Mouse (Mus musculus) naive thymus-derived CD4-positive, alpha-beta T cell, adult 2 months (primary cell): Measurements from ENCODE around the gene Xirp1.

Experiments used
- DNase-seq: peaks from one replicate; pipeline ENCODE4 v3.0.0-alpha.2; 2011; ENCODE audit warnings: low read depth

The Xirp1 gene

DNA sequence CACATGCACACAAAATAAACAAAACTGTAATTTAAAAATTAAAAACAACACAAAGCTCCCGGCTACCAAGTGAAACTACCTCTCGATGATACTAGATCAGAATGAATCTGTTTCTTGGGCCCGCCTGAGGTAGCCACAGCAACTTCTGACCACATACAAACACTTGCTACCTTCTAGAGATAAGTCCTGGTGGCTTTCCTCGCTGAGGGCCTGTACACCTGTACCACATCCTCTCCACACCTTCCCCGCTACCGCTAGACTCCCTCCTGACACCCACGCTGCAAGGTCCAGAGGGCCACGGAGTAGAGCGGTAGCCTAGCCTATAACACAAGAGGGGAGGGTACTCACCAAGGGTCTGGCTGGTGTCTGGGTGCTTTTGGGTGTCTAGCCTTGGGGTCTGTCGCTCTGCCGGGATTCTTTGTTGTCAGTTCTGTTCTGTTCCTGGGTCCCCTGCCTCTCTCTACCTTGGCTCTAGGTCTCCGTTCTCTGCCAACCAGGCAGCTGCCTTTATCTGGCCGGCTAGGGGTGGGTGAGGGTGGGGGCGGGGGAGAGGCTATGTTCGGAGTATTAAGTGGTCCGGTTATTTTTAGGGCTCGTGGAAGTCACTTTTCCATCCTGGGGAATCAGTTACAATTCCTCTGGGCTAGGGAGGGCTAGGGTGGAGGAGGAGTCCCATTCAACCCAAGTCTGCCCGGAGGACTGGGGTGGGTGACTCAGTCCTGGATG, at the start of gene Xirp1:
TSS of gene Xirp1 (minus strand) at position 513 of the 726 bp plus-strand sequence.
- no peak for DNase-seq

DNA sequence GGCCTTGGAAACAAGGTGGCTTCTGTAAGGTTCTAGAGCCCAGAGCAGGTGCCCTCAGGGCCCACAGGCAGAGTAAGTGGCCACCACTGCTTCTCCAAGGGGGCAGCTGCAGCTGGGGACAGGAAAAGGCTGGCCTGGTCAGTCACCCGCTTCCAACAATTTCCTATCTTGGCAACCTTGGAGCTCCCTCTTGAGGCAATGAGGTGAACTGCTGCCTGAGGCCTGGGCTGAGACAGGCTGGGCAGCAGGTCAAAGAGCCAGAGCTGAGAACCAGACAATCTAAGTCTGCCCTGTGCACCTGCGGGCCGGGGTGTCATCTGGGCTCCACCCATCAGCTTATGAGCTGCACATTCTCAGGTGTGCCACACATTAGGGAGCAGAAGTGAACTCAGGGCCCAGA, 49.8 kb upstream of the Xirp1 start:
- peak; percentile 79 for DNase-seq

DNA sequence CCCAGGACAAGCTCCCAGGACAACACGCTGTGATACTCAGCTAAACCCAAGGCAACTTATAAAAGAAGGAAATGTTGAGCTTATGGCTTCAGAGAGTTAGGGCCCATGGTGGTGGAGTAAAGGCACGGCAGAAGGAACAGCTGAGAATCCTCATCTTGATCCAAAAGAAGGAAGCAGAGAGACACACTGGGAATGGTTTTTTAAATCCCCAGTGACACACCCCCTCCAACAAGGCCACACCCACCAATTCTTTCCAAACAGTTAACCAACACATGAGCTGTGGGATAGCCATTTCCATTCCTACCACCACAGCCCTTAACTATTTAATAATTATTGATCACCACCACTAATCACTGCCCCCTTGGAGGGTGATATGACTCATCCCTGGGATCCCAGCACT, 47.9 kb upstream of the Xirp1 start:
- no peak for DNase-seq

DNA sequence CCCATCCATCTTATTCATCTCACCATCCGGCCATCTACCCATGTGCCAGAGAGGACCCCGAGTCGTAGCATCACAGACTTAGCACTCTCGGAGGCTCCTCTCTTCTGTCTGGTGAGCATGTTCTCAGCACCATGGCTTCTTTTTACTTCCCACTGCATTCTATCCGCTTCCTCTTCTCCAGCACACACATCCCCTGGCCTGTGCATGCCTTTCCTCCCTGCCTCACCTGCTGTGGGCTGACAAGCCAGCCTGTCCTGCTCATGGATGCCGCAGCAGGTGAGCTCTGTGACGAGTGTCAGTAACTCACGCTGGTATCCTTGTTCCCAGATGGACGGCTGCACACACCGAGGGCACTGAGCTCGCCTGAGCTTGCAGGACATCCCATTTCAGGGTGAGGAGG, 46.4 kb upstream of the Xirp1 start, which contains the start of gene Cx3cr1:
TSS of gene Cx3cr1 (minus strand) at position 101 of the 400 bp plus-strand sequence.
- no peak for DNase-seq

DNA sequence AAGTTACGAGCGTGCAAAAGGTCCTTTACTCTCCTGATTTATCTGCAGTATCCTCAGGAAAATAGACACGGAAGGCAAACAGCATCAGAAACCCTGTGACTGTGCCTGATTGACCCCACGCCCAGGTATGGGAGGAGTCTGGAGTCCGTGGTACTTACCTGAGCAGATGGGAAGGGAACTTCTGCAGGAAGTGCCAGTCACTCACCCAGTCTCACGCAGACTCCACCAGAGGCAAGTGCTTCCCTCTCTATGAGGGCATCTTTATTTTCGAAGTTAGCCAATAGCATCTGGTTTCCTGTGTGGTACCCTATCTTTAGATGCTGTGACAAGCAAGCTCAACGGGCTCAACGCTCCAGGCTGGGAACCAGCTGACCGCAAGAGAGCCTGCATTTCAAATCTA, 44.6 kb upstream of the Xirp1 start:
- DNase-seq = no peak

DNA sequence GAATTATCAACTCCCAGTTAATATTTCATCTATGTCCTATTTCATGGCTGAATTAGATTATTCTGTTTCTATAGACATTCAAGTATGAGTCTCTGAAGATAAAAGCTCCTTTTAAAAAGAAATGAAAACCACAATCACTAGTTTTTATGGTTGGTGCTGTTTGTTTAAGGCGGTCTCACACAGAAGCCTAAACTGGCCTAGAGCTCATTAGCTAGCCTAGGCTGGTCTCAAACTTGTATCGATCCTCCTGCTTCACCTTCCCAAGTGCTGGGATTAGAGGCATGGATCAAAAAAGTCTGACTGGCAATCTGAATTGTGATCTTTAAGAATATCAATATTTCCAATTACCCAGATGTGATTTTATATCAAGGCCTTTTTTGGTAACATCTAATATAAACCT, 44.2 kb upstream of the Xirp1 start:
- DNase-seq = no peak

DNA sequence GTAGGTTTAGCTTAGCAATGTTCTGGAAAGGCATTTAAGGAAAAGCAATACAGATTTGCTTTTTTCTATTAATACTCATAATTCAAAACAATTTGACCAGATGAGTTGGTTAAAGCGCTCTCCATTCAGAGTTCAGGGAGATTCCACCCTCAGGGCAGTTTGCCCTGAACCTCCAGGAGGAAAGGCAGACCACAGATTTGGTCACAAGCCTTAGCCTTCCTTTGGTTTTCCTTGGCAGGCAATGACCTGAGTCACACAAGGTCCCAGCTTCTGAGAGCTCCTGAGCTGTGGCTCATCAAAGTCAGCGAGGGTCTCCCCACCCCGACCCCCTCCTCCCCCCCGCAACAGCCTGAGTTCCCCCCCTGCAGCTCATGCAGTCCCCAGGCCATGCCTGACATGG, 40.9 kb upstream of the Xirp1 start:
- no peak for DNase-seq

DNA sequence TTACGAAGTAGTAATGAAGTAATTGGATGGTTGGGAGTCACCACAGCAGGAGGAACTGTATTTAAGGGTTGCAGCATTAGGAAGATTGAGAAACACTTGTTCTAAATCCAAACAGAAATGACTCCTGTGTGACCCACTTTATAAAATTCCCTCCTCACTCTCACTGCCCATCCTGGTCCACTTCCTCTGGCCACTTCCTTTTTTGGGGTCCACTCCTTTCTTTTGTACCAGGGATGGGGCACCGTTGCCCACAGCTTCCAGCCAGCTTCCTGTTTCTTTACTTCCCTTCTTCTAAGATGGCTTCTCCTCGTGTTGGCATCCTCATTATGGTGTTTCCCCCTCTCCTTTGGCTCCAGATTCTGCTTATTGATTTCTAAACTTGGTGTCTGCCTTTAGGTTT, 35.3 kb upstream of the Xirp1 start:
- DNase-seq = no peak

DNA sequence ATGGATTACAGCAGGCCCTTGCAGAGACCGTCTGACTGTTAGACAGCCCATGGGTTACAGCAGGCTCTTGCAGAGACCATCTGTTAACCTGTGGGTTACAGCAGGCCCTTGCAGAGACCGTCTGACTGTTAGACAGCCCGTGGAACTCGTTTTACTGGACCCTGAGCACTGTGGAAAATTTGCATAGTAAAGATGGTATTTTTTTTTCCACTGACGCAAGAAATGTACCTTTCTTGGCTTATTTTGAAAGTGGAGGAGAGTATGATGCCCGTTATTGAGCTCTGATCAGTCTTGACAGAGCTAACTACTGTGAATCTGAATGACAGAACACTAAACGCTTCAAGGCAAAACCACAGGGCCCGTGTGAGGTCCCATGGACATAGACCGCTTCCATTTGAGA, 32.8 kb upstream of the Xirp1 start:
- DNase-seq = peak; percentile 51

DNA sequence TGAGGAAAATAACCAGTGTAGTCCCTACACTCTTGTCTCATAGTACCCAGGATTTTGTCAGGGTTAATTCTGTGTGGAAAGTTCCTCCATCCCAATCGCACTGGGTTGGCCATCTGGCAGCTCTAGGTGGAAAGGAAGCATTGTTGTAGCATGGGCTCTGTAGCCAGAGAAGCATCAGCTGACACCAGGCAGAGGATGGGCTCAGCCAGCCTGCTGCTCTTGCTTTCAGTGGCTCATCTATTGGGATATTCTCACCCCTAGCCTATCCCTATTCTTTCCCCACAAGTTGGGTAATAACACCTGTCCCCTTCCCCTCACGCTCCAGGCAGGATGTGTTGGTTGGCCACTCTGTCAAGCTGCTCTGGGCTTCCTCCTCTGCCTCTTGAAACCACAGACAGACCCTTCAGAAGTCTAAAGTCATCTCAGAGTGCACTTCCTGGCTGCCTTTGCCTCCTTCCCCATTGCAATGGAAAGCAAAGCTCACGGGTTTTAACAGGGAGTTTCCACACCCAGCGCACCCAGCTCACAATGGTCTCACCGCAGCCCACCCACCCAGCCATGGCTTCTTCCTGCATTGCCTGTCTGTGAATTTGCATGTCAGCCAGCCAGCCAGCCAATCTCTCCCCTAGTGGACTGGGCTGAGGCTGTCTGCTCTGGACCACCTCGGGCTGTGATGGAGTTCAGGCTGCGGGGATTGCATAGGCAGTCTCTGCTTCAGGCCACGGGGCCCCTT, 31.3 kb upstream of the Xirp1 start:
- DNase-seq = peak; percentile 88

DNA sequence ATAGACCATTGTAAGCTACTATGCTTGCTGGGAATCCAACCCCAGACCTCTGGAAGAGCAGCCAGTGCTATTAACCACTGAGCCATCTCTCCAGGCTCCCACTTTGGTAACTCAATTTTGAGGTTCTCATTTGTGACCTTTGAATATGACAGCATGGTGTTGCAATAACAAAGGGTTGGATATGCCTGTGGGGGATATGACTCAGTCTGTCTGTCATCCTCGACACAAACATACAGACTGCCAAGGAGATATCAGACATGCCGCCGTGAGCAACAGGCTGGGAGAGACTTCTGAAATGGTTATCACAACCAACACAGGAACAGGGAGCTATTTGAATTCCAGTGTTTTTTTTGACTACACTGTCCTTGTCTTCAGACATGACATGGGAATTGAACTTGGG, 26.0 kb upstream of the Xirp1 start:
- DNase-seq = no peak

DNA sequence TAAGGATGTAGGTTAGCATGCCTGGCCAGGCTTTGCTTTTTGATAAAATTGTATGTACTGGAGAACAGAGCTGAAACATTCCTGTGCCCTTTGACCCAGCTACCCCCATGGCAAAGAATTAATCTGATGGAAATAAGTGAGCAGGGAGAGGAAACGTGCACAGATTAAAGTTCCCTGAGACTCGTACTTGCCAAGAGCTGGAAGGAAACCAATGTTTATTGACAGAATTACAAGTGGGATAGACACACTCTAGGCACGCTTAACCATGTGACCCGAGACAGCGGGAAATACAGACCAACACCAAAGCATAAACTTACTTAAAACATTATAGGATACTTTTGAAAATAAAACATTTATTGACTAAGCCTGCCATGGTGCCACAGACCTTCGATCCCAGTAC, 25.1 kb upstream of the Xirp1 start:
- no peak for DNase-seq

DNA sequence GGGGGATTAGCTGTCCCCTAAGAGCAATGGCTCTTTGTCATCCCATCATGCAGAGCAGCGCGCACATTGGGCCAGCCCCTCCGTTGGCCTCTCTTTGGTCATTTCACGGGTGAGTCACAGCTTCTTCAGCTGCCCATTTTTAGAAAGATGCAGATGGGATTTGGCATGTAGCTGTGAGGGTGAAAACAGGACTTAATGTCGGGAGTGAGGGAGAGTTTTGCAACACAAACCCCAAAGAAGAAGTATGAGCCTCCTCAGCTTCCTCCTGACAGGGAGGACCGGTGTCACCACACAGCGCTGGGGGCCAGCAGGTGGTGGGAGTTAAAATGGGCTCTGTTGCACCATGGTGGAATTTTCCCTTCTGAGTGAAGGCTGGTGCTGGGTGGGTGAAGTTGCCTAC, 19.7 kb upstream of the Xirp1 start:
- DNase-seq = no peak

DNA sequence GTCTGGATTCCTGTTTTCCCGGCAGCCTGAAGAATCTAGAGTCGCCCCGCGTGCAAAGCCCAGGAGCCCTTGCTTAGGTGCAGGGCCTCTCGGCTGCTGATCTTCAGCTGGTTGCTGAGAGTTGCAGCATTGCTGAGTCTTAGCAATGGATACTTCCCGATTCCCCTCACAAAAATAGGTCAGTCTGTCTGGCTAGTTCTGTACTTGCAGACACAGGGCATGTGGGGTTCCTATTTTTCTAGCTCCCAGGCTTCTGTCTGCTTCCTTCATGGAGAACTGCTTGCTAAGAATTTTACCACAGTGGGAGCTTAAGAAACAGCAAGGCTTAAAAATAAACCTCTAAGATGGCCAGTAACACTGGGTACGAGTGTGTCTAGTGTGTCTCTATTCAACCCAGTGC, 14.0 kb upstream of the Xirp1 start:
- DNase-seq = no peak

DNA sequence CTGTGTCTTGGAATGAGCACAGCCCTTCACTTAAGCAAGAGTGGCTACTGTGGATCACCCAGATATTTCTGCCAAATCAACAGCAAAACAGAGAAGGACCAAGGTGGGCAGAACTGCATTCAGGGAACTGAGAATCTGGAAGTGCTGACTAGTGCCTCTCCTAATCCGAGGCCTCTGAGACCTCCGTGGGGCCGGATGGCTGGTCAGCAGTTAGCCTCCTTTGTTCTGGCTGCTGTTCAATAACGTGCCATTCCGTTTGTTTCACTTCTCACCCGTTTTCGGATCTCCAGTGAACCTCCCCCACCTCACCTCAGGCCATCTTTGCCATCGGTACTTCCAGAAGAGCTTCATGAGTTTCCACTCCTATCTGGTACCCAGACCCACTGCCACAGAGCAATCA, 11.0 kb upstream of the Xirp1 start:
- no peak for DNase-seq

DNA sequence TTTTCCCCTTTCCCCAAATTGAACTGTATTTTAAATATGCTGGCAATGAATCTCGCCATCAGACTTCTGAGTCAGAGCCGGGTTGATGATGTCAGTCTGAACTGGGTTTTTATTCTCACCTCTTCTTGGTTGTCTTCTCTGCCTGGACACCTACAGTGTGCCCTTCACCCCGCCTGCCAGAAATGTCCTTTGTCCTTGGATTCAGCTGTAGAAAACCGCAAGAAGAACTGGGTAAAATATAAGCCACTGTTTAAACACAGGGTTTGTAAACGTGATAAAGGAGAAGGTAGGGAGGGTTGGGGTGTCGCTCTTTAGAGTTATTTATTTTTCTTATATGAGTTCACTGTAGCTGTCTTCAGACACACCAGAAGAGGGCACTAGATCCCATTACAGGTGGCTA, 9.3 kb upstream of the Xirp1 start:
- DNase-seq = no peak

DNA sequence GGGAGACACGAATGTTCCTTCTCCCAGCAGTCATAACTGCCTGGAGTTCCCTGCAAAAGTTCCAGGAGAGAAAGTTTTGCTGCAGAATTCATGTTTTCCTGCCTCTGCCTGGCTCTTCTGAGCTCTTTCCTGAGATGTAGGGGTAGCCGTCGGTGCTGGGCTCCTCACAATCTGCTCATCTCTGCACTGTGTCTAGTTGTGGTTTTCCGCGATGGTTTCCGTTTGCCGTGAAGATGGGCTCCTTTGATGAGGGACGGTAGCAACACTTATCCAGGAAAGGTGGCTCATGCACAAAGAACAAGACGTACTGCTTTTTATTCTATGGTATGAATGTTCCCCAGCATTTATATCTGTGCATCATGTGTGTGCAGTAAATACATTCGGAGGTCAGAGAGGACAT, 7.0 kb upstream of the Xirp1 start:
- DNase-seq = peak; percentile 85

DNA sequence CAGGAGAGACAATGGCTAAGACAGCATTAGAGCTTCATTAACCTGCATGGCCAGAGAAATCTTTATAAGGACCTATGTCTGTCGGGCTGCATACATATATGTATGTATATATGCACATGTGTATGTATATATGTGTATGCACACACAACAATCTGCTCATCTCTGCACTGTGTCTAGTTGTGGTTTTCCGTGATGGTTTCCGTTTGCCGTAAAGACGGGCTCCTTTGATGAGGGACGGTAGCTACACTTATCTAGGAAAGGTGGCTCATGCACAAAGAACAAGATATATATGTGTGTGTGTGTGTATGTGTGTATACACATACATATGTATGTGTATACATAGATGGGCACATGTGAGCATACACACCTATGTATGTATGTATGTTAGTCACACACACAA, 6.5 kb upstream of the Xirp1 start:
- DNase-seq = peak; percentile 64

DNA sequence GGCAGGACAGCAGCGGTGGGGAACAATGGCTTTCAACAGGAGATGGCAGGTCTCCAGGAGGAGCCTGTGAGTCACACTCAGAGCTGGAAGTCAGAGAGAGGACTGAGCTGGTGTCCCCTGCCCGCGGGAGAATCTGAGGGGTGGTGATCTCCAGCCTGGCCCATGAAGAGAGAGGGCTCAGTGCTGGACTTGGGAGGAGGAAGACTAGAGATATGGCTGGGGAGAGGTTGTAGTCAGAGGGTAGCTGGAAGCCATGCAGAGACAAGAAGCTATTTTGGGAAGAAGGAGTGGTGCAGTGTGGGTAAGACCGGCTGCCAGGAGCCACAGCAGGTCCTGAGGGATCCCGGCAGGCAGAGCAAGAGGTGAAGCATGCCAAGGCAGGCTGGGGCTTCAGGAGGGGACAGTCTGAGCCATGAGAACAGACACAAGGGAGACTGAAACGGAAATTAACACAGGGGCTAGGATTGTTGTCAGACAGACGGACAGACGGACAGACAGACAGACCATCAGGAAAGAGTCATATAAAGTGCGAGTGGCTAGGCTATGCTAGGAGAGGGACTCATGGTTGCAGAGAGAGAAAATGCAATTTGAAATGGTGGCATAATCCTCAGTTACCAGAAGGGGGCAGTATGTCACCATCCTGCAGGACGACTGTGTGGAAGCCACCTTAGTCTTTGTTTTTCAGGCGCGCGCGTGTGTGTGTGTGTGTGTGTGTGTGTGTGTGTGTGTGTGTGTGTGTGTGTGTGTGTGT, 4.2 kb upstream of the Xirp1 start:
- peak; percentile 91 for DNase-seq

DNA sequence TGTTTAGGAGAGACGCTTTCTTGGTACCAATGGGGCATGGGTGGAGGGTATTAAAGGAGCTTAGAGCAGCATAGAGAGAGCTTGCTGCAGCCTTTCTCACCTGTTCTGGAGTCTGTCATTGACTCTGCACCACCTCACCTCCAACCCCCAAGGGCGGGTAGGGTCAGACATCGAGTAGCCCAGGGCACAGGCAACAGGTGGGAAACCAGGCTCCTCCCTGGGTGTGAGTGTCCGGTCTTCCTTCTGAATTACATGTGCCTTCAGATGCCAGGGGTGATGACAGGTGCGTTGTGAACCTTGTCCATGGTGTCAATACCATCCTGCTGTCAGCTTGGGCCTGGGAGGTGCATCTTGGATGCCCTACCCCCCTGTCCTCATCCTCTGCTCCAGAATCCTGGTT, 1.2 kb upstream of the Xirp1 start:
- no peak for DNase-seq

DNA sequence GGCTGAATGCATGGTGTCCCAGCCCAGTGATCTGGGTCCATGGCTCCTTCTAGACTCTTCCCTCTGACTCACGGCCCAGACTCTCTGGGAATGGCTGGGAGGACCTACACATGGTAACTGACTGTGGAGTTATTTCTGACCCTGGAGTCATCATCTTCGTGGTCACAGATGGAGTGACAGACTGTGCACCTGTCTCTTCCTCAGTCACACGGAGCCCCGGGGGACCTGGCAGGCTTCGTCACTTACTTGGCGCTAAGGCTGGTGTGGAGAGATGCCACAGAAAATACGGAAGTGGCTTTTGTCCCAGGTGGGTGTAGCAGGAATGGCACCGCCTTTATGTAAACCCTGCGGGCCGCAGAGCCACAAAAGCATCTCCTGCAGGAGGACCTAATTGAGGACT, 773 bp upstream of the Xirp1 start:
- no peak for DNase-seq

DNA sequence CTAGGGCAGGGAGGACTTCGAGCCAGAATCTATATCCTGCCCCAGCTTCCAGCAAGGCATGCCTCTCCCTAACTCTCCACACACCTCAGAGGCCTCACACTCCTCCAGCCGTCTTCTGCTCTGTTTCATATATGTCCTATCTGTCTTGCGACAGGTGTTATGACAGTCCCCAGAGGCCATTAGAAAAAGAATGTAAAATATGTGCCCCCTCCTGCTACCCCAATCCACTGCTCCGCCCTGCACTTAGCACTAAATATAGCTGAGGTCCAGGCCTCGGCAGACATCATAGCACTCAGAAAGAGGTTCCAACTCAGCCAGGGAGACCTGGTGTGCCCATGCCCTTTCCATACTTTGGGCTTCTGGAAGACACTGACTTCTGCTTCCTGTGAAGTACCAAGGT, 2.2 kb downstream of the Xirp1 start:
- DNase-seq = no peak

DNA sequence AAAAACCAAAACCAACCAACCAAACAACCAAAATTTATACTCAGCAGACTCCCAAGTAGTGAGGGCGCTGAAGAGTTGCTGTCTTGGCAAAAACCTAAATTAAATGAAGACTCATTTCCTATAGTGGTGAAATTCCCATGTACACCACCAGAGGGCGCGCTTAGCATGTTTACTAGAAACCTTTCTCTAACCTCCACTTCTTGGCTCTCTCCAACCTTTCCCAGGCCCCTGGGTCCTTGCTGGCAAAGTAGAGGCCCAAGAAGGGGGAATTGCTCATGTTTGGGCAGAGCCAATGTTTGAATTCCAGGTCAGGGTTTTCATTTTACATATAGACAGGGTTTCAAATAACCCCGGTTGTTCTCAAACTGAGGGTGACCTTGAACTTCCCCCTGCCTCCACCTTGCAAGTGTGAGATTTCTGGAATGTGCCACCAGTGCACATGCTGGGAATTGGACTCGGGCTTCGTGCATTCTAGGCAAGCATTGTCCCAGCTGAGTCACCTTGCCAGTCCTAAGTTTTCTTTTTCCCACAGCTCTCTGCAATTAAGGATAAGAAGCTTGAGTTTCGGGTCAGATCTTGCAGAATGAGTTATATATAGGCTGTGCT, 3.0 kb downstream of the Xirp1 start:
- peak; percentile 86 for DNase-seq
